Mouse (Mus musculus) cerebral cortex, adult 2 months (tissue): ENCODE results near the gene Ppcdc.

ENCODE experiments used
- WGBS: fragments of 180-500 bp; shearing (Covaris S2); methylation state at CpG from one replicate; pipeline ENCODE4 v1.1.7; 2018; 5-methylcytosine and 5-hydroxymethylcytosine counted together

The Ppcdc gene

DNA sequence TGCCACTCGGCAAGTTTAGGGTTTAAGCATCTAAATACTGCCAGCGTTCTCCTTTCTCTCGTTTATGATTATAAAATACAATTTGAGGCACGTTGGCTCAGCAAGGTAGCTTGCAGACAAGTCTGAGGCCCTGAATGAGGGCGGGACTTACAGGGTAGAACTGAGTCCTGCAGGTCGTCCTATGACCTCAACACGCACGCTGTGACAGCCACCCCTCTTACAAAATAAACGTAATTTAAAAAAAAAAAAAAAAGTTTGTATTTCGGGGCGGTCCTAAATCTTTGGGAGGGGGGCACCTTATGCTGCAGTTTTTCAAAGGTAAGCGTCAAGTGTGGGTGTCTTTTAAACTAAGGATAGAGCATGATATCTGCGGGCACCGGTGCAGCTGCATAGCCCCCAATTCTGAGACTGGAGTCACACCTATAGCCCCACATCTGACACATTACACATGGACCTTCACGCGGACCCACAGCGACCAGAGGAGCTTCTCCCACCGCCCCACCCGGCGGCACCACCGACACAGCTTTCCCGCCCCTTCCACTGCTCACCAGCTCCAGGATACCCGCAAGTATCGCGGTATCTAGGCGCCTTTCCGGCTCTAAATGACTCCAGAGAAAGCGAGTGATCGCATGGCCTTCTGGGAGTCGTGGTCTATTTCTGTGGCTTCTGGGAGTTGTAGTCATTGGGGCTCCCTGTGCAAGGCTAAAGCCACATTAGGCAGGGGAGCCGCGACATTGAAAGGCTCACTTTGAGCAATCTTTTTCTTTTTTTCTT lies at the start of gene Ppcdc:
Gene Ppcdc, minus strand, starts transcription at position 603 of the 774 bp plus-strand sequence.
- WGBS, result under 1% methylated on average over 32 of the region's 32 CpGs

GRCm38 (mm10) chr9:57487807-57488206 lies 47.9 kb upstream of the Ppcdc start:
- WGBS, result 79% methylated on average over 7 of the region's 7 CpGs

GRCm38 (mm10) chr9:57485774-57486173 lies 45.9 kb upstream of the Ppcdc start:
- WGBS, result 10% methylated on average over 7 of the region's 7 CpGs

GRCm38 (mm10) chr9:57468914-57469313 lies 29.0 kb upstream of the Ppcdc start:
- 52% methylated on average over 4 of the region's 4 CpGs for WGBS

DNA sequence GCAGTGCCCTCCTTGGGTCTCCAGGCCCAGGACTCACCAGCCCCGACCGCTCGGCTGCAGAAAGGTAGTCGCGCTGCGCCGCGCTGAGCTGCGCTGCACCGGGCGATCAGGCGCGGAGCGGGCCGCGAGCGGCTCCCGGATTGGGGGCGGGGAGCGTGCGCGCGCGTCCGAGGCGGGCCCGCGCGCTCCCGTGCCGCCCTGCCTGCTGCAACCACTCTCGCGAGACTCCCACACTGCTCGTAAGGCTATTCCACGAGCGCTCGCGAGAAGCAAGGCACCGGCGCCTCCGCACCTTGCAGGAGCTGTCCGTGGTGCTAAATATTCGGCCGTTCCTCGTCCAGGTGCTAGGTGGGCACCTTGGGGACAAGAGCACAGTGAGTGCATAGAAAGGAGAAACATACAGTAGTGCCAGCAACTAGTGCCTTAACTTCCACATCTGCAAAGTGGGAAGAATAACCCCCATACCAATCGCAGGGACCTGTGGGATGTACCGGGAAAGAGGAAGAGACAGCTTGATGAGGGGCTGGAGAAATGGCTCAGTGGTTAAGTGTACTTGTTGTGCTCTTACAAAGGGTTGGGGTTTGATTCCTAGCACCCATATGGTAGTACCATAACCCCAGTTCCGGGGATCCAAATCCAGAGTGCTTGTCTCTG lies 28.1 kb upstream of the Ppcdc start, which contains the start of gene Scamp5:
Gene Scamp5, minus strand, starts transcription at position 165 of the 654 bp plus-strand sequence.
- WGBS, result 1% methylated on average over 48 of the region's 48 CpGs

- WGBS, result 1% methylated on average over 18 of the region's 18 CpGs
Measured at GRCm38 (mm10) chr9:57467271-57467771, 27.4 kb upstream of the Ppcdc start.

- 34% methylated on average over 3 of the region's 3 CpGs for WGBS
Measured at GRCm38 (mm10) chr9:57466101-57466500, 26.2 kb upstream of the Ppcdc start.

- WGBS, result 68% methylated on average over 6 of the region's 6 CpGs
Measured at GRCm38 (mm10) chr9:57462866-57463265, 22.9 kb upstream of the Ppcdc start.

GRCm38 (mm10) chr9:57459707-57460106 lies 19.8 kb upstream of the Ppcdc start:
- WGBS, result 95% methylated on average over 2 of the region's 2 CpGs

DNA sequence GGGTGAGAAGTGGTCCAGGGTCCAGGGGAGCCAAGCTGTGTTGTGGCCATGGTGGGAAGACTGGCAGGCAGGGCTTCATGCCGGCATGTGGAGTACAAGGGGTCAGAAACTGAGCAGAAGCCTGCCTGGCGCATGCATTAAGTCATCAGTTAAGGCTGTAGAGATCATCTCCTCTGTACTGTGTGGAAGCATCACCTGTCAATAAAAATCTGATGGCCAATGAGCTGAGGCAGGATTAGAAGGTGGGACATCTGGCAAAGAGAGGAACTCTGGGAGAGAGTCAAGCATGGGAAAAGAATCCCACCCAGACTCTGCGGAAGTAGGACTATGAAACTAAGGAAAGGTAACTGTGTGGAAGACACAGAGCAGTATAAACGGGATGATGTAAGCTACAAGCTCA lies 13.6 kb upstream of the Ppcdc start:
- 80% methylated on average over 4 of the region's 4 CpGs for WGBS

DNA sequence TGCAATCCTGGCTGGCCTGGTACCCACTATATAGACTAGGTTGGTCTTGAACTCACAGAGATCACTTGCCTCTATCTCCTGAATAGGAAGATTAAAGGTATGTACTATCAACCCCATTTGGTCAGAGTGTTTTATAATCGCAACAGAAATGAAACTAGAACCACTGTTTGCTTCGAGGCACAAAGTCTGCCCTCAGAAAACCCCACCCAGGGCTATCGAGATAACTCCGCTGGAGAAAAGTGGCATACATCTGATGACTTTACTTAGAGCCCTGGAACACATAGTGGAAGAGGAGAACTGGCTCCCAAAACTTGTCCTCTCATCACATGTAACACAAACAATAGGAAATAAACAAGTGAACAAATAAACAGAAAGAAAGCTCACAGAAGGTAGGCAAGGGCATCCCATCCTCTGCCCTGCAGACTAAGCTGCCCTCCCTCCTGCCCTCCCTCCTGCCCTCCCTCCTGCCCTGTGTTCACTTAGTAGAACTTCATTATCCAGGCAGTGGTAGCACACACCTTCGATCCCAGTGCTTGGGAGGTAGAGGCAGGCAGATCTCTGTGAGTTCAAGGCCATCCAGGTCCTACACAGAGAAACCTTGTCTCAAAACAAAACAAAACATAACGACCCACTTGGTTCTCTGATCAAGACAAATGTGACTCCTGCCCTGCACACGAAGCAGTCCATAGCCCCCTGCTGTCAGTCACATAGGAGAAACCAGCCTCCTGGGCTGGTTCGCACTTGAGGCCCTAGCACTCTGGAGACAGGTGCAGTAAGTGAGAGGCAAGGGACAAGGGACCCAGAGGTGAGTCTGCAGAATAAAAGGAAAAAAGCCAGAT lies 12.9 kb upstream of the Ppcdc start:
- 82% methylated on average over 8 of the region's 8 CpGs for WGBS

DNA sequence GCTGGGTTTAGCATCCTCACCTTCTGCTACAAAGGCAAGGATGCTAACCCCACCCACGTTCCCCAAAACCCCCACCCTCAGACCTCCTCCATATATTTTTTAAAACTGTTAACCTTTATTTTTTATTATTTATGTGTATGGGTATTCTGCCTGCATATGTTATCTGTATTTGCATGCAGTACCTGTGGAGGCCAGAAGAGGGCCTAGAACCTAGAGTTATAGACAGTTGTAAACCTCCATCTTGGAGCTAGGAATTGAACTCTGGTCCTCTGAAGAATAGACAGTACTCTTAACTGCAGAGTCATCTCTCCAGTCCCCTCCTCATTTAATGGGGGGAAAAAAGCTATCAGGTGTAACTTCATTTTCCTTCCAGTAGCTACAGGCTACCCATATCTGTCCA lies 9.8 kb upstream of the Ppcdc start:
- 80% methylated on average over 1 of the region's 1 CpGs for WGBS

GRCm38 (mm10) chr9:57440620-57441019 lies 696 bp upstream of the Ppcdc start:
- WGBS, result 94% methylated on average over 1 of the region's 1 CpGs

- WGBS, result 20% methylated on average over 7 of the region's 7 CpGs
Measured at GRCm38 (mm10) chr9:57439083-57439482, 841 bp downstream of the Ppcdc start.

DNA sequence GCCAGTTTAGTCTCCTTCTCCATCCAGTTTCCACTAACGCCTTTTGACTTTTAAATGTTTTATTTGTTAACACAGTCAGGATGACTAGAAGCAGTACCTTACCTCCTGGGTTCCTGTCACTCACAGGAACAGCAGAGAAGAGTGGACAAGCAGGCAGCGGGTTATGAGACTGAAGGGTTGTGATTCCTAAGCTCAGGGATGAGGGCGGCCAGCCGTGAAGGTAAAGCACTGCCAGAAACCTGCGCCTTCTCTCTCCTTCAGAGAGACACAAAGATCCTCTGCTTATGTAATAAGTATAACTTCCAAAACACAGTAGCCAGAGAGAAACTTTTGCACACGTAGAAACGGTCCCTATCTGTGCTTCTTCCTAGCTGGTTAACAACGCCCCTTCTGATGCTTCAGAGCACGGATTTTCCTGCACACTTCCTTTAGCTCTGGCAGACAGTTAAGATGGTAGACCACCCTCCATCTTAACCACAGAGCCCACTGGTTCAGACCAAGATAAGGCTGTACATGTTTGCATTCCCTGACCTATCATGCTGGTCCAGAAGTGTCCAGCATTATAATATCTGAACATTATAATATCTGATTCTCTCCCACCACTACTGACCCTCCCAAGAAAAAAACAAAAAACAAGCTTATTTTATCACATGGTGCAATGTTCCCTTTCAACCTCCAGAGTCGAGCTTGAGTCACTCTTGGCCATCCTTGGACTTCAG lies 1.9 kb downstream of the Ppcdc start:
- 87% methylated on average over 10 of the region's 10 CpGs for WGBS

GRCm38 (mm10) chr9:57436166-57436565 lies 3.8 kb downstream of the Ppcdc start:
- WGBS, result 88% methylated on average over 5 of the region's 5 CpGs

- 88% methylated on average over 11 of the region's 11 CpGs for WGBS
Measured at GRCm38 (mm10) chr9:57434405-57435165, 5.3 kb downstream of the Ppcdc start.

- WGBS, result 8% methylated on average over 11 of the region's 11 CpGs
Measured at GRCm38 (mm10) chr9:57433097-57434032, 6.6 kb downstream of the Ppcdc start.

DNA sequence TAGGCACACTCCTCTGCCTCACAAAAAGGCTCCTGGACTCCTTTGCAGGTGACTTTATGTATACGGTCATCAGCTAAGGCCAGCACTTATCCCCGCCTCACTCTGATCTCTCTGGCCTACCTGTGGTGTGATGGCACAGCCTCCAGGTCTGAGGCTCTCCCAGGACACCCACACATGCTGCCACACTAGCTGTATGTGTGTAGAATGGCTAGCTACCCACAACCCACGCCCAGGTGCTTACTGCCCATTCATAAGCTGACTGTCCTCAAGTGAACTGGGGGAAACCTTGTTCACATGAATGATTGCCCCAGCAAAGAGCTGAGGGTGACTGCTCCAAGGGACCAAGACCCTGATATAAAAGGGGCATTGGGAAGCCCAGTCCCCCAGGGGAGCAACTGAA lies 7.4 kb downstream of the Ppcdc start:
- 81% methylated on average over 3 of the region's 3 CpGs for WGBS

- 57% methylated on average over 9 of the region's 9 CpGs for WGBS
Measured at GRCm38 (mm10) chr9:57431202-57431601, 8.7 kb downstream of the Ppcdc start.
